Mouse (Mus musculus) forebrain, embryonic 12.5 days (tissue): ENCODE data around the gene Igsf3. TPM values are rescaled to one million over a fixed set of nuclear protein-coding genes. Genes with fewer than 3 reads are reported as not detected.

ENCODE experiments used
- ATAC-seq: fragments of 200-750 bp; cut with Nextera tagmentation; 2 replicates; pipeline ENCODE4 v1.8.0; 2017; ENCODE audit warnings: moderate TSS enrichment; ENCODE audit not compliant: low FRiP score
- H3K27ac ChIP-seq: fragments of 300-500 bp; sonication (generic); 2 replicates; pipeline ENCODE4 v1.5.1; 2016; ENCODE audit warnings: mild to moderate bottlenecking
- H3K27me3 ChIP-seq: fragments of 300-500 bp; sonication (generic); 2 replicates; pipeline ENCODE4 v1.6.1; 2016; ENCODE audit warnings: mild to moderate bottlenecking
- H3K36me3 ChIP-seq: fragments of 300-500 bp; sonication (generic); replicated peaks from 2 replicates; pipeline ENCODE4 v1.6.1; 2016; ENCODE audit warnings: mild to moderate bottlenecking
- H3K4me1 ChIP-seq: fragments of 300-500 bp; sonication (generic); 2 replicates; pipeline ENCODE4 v1.6.1; 2016
- H3K4me2 ChIP-seq: fragments of 300-500 bp; sonication (generic); 2 replicates; pipeline ENCODE4 v1.6.1; 2016; ENCODE audit warnings: mild to moderate bottlenecking, moderate library complexity
- H3K4me3 ChIP-seq: fragments of 300-500 bp; sonication (generic); replicated peaks from 2 replicates; pipeline ENCODE4 v1.5.1; 2016; ENCODE audit warnings: mild to moderate bottlenecking
- H3K9ac ChIP-seq: fragments of 300-500 bp; sonication (generic); 2 replicates; pipeline ENCODE4 v1.6.1; 2016; ENCODE audit warnings: mild to moderate bottlenecking
- H3K9me3 ChIP-seq: fragments of 300-500 bp; sonication (generic); 2 replicates; pipeline ENCODE4 v1.6.1; 2016
- WGBS: fragments of 180-500 bp; shearing (Covaris S2); methylation state at CpG from one replicate; pipeline ENCODE4 v1.1.7; 2016; 5-methylcytosine and 5-hydroxymethylcytosine counted together
- polyA plus RNA-seq: library from polyadenylated mRNA; unstranded; fragments of >200 nt; fragmentation: Nextera tagmentation; extraction: Ambion mirVana; gene quantifications from 2 replicates; pipeline ENCODE4 v1.2.1, GENCODE M21; 2016

Gene Igsf3
- polyA plus RNA-seq, 1 experiment from 2014 or later: 27.8 TPM

- peaks cover 19% of the 10 kb centered on the region; the same call in 1 of the 2 replicates for H3K27me3 ChIP-seq
- no peak for ATAC-seq
- no peaks in the 10 kb centered on the region for H3K9me3 ChIP-seq
- H3K4me2 ChIP-seq: no peak overlapping the region
- 0 out of 2 replicates have a peak, but pooled peaks cover 3% of the 10 kb centered on the region for H3K4me1 ChIP-seq
- WGBS: 87% methylated on average over 11 of the region's 11 CpGs
- H3K27ac ChIP-seq: no peak overlapping the region
- H3K36me3 ChIP-seq: no peaks in the 10 kb centered on the region
- no peak overlapping the region for H3K9ac ChIP-seq
- no peak overlapping the region for H3K4me3 ChIP-seq
These were observed 123.6 kb downstream of the Igsf3 start for GRCm38 (mm10) chr3:101500393-101501051.

DNA sequence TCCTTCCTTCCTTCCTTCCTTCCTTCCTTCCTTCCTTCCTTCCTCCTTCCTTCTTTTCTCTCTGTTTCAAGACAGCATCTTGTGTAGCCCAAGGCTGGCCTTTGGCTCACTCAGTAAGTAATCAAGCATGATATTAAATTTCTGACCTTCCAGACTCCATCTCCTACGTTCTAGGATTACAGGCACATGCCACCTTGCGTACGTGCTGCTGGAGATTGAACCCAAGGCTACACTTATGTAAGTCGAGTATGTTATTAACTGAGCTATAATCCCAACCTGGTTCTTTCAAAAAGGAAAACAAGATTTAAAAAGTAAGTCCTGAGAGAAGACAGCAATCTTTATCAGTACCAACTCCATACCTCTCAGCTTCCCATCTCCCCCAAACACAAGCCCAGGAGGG lies 124.7 kb downstream of the Igsf3 start:
- H3K9me3 ChIP-seq: no peaks in the 10 kb centered on the region
- WGBS: 86% methylated on average over 4 of the region's 4 CpGs
- H3K36me3 ChIP-seq: no peaks in the 10 kb centered on the region
- no peak overlapping the region for H3K27ac ChIP-seq
- no peak for ATAC-seq
- peaks cover 11% of the 10 kb centered on the region for H3K4me1 ChIP-seq
- H3K9ac ChIP-seq: no peak overlapping the region
- H3K4me2 ChIP-seq: no peak overlapping the region
- H3K4me3 ChIP-seq: no peak overlapping the region
- peaks cover 19% of the 10 kb centered on the region; the same call in 1 of the 2 replicates for H3K27me3 ChIP-seq

DNA sequence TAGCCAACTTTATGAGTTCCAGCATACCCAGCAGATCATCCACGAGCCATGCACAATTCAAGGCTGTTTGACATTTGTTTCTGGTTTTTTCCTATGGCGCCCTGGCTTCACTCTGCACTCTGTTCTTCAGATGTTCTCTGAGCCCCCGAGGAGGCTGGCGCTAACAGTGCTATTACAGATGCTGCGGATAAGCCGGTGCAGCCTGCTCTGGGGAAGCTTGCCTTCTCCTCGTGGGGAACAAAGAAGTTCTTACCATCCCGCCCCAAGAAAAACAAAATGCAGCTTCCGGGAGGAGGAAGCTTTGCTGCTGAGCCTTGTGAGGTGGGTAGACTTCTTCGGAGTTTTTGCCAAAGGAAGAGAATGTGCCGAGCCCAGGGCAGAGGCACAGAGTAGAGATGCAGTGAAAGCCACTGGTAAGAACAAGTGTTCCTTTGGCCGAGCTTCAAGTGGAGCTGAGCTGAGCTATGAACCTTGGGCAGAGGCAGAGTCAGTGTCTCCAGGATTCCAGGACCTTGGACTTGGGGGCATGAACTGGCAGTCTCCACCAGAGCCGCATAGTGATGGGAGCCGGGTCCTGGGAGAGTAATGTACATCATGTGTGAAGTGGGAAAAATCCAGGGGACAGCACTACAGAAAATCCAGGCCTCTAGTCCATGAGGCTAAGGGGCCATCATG lies 125.3 kb downstream of the Igsf3 start:
- 43% methylated on average over 14 of the region's 14 CpGs for WGBS

GRCm38 (mm10) chr3:101506179-101506578 lies 129.3 kb downstream of the Igsf3 start:
- Histone ChIP-seq H3K27me3 (peaks cover 6% of the 10 kb centered on the region; the same call in 1 of the 2 replicates), H3K4me2 (no peak overlapping the region), H3K4me3 (no peak overlapping the region), H3K9me3 (0 out of 2 replicates have a peak, but pooled peaks cover under 1% of the 10 kb centered on the region), H3K9ac (no peak overlapping the region), H3K4me1 (peaks cover 14% of the 10 kb centered on the region), H3K27ac (0 out of 2 replicates have a peak overlapping the region, but pooled peaks have one; percentile 31), H3K36me3 (no peaks in the 10 kb centered on the region)
- 12% methylated on average over 5 of the region's 5 CpGs for WGBS
- ATAC-seq: peak; percentile 91

More for the DNA sequence above, 125.3 kb downstream of the Igsf3 start:
- Histone ChIP-seq H3K9me3 (no peaks in the 10 kb centered on the region), H3K4me2 (no peak overlapping the region), H3K36me3 (no peaks in the 10 kb centered on the region), H3K4me1 (peaks cover 15% of the 10 kb centered on the region), H3K4me3 (no peak overlapping the region), H3K27me3 (peaks cover 19% of the 10 kb centered on the region; the same call in 1 of the 2 replicates), H3K27ac (no peak overlapping the region), H3K9ac (no peak overlapping the region)
- no peak for ATAC-seq

- WGBS: 78% methylated on average over 14 of the region's 14 CpGs
- Histone ChIP-seq H3K27ac (no peak overlapping the region), H3K36me3 (no peaks in the 10 kb centered on the region), H3K9me3 (0 out of 2 replicates have a peak, but pooled peaks cover 8% of the 10 kb centered on the region), H3K4me3 (no peak overlapping the region), H3K4me2 (no peak overlapping the region), H3K27me3 (peaks cover 4% of the 10 kb centered on the region; the same call in 1 of the 2 replicates), H3K9ac (no peak overlapping the region), H3K4me1 (peaks cover 14% of the 10 kb centered on the region)
- no peak for ATAC-seq
These were observed 130.3 kb downstream of the Igsf3 start for GRCm38 (mm10) chr3:101506970-101507702.

DNA sequence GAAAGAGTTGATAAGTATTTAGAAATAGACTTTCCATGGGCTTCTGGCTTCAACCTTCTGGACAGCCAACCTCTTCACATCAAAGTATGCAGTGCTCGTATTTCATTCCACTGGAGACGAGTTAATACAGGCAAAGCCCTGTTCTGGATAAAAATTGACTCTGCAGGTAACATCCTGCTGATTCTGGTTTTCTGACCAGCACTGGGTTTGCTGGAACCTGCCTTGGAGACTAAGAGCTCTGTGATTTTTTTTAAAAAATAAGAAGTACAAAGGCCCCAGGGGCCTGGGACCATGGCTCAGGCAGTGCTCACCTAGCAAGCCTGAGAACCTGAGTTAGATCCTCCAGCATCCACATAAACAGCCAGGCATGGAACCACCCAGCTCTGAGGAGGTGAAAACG lies 130.9 kb downstream of the Igsf3 start:
- H3K4me1 ChIP-seq: peaks cover 14% of the 10 kb centered on the region
- no peaks in the 10 kb centered on the region for H3K36me3 ChIP-seq
- no peak for ATAC-seq
- 67% methylated on average over 3 of the region's 3 CpGs for WGBS
- no peaks in the 10 kb centered on the region; the same call in 1 of the 2 replicates for H3K27me3 ChIP-seq
- H3K9me3 ChIP-seq: 0 out of 2 replicates have a peak, but pooled peaks cover 8% of the 10 kb centered on the region
- H3K4me3 ChIP-seq: no peak overlapping the region
- no peak overlapping the region for H3K27ac ChIP-seq
- H3K4me2 ChIP-seq: no peak overlapping the region
- H3K9ac ChIP-seq: no peak overlapping the region

- 93% methylated on average over 10 of the region's 10 CpGs for WGBS
- Histone ChIP-seq H3K9me3 (0 out of 2 replicates have a peak, but pooled peaks cover 8% of the 10 kb centered on the region), H3K4me3 (no peak overlapping the region), H3K27me3 (no peaks in the 10 kb centered on the region), H3K27ac (no peak overlapping the region), H3K4me1 (peaks cover 26% of the 10 kb centered on the region), H3K9ac (no peak overlapping the region), H3K36me3 (no peaks in the 10 kb centered on the region), H3K4me2 (no peak overlapping the region)
- no peak for ATAC-seq
These were observed 133.0 kb downstream of the Igsf3 start for GRCm38 (mm10) chr3:101509707-101510544.

DNA sequence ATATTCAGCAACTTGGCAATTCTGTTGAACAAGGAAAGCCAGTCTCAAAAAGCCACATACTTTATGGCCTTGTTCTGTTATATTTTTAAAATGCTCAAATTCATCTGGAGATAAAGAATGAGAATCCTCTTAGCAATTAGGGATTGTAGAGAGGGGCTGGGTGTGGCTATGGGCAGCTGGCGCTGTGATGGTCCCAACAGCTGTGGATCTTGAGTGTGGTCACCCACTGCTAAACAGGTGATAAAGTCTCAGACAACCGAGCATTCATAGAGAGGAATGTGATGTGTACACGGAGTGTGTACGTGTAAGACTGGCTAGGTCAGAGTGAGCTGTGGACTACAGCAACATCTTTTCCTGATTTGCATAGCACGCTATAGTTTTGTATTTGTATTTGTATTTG lies 133.7 kb downstream of the Igsf3 start:
- ATAC-seq: no peak
- 94% methylated on average over 5 of the region's 5 CpGs for WGBS
- Histone ChIP-seq H3K4me3 (no peak overlapping the region), H3K4me1 (peaks cover 26% of the 10 kb centered on the region), H3K9me3 (0 out of 2 replicates have a peak, but pooled peaks cover 8% of the 10 kb centered on the region), H3K4me2 (no peak overlapping the region), H3K9ac (no peak overlapping the region), H3K36me3 (no peaks in the 10 kb centered on the region), H3K27ac (no peak overlapping the region), H3K27me3 (no peaks in the 10 kb centered on the region)

Other genes starting within 250 kb of the Igsf3 start
- gene Cd2, start 89.1 kb upstream of the Igsf3 start, polyA plus RNA-seq: not detected in 2 replicates
- 45.0 and 51.5 TPM in 2 replicates for gene Atp1a1, start 227.6 kb downstream of the Igsf3 start, polyA plus RNA-seq